Mouse (Mus musculus) 3T3-L1 (cell line): ENCODE results near the gene Gm20388.

Experiments used
- DNase-seq: peaks from one replicate; pipeline ENCODE4 v3.0.0-alpha.2; 2015; ENCODE audit warnings: low read depth, low spot score

The Gm20388 gene

GRCm38 (mm10) chr8:120388246-120388645 is 477.6 kb downstream of the Gm20388 start:
- no peak for DNase-seq

GRCm38 (mm10) chr8:120390598-120390997 is 480.0 kb downstream of the Gm20388 start:
- DNase-seq: no peak

GRCm38 (mm10) chr8:120391856-120392255 is 481.2 kb downstream of the Gm20388 start:
- no peak for DNase-seq

- DNase-seq: no peak
Measured at GRCm38 (mm10) chr8:120393085-120393484, 482.4 kb downstream of the Gm20388 start.

- no peak for DNase-seq
Measured at GRCm38 (mm10) chr8:120393871-120394275, 483.2 kb downstream of the Gm20388 start.

GRCm38 (mm10) chr8:120395892-120396291 is 485.3 kb downstream of the Gm20388 start:
- DNase-seq: no peak

GRCm38 (mm10) chr8:120396756-120397155 is 486.1 kb downstream of the Gm20388 start:
- DNase-seq: no peak

- no peak for DNase-seq
Measured at GRCm38 (mm10) chr8:120397444-120398411, 487.1 kb downstream of the Gm20388 start.

GRCm38 (mm10) chr8:120399212-120399934 is 488.7 kb downstream of the Gm20388 start:
- DNase-seq: no peak

GRCm38 (mm10) chr8:120401216-120401615 is 490.6 kb downstream of the Gm20388 start:
- no peak for DNase-seq

- DNase-seq: no peak
Measured at GRCm38 (mm10) chr8:120401712-120402111, 491.1 kb downstream of the Gm20388 start.

- no peak for DNase-seq
Measured at GRCm38 (mm10) chr8:120403606-120404269, 493.1 kb downstream of the Gm20388 start.

GRCm38 (mm10) chr8:120404609-120405036 is 494.0 kb downstream of the Gm20388 start:
- no peak for DNase-seq

GRCm38 (mm10) chr8:120406008-120406632 is 495.5 kb downstream of the Gm20388 start:
- no peak for DNase-seq

GRCm38 (mm10) chr8:120407701-120408240 is 497.1 kb downstream of the Gm20388 start:
- peak; percentile 50 for DNase-seq

- DNase-seq: peak; percentile 74
Measured at GRCm38 (mm10) chr8:120408241-120409215, 497.9 kb downstream of the Gm20388 start.

GRCm38 (mm10) chr8:120409371-120410013 is 498.9 kb downstream of the Gm20388 start:
- DNase-seq: no peak

- DNase-seq: no peak
Measured at GRCm38 (mm10) chr8:120411059-120411458, 500.4 kb downstream of the Gm20388 start.

GRCm38 (mm10) chr8:120411862-120412261 is 501.2 kb downstream of the Gm20388 start:
- DNase-seq: no peak
